Mouse (Mus musculus): ENCODE measurements at regions not wholly inside any gene's neighbourhood (a gene's known extent, or its start where the extent isn't known, plus 50 kb on each side); places are given as distances from the start of the nearest gene placed in this dataset.
"Not testable (repeated sequence)": the region's sequence is repeated elsewhere in the genome, so short reads cannot be mapped to it uniquely, and the experiment has no call there.

DNA sequence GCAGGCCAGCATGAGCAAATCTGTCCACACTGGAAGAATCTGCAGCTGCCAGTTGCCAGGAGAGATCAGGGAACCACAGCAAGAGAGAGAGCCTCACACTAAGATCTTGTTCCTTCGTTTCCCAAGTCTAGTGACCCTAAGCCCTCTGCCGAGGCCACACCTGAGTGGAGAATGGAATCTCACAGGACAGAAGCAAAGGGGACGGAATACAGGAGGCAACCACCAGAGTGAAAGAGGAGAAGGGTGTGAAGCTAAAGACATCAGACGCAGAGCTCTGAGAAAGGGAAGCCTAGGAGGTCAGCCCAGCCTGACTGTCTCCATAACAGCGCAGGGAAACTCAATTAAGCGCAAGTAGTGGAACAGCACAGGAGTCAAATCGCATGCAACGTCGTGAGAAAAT is 75.0 kb downstream of the Suds3 start:
- no peak for DNase-seq

DNA sequence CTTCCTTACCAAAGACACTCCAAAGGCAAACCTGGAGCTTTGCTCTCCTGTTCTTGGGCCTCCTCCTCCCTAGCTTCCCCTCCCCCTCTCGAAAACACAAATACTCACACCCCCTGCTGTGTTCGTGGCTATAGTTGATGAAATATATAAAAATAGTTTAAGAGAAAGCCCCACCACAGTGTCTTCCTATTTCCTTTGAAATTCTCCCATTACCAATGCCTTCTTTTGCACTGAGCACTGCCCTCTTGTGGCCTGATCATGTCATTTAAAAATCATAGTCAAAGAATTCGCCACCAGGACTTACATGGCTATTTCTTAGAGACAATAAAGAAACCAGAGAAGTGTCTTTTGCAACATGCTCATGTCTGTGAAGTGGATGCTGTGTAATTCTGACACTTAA is 78.7 kb downstream of the Suds3 start:
- peak; percentile 4 for DNase-seq

- no peak for DNase-seq
Measured at GRCm38 (mm10) chr5:117032130-117032529, 83.8 kb downstream of the Suds3 start.

- DNase-seq: no peak
Measured at GRCm38 (mm10) chr5:117025689-117026383, 90.1 kb downstream of the Suds3 start.

DNA sequence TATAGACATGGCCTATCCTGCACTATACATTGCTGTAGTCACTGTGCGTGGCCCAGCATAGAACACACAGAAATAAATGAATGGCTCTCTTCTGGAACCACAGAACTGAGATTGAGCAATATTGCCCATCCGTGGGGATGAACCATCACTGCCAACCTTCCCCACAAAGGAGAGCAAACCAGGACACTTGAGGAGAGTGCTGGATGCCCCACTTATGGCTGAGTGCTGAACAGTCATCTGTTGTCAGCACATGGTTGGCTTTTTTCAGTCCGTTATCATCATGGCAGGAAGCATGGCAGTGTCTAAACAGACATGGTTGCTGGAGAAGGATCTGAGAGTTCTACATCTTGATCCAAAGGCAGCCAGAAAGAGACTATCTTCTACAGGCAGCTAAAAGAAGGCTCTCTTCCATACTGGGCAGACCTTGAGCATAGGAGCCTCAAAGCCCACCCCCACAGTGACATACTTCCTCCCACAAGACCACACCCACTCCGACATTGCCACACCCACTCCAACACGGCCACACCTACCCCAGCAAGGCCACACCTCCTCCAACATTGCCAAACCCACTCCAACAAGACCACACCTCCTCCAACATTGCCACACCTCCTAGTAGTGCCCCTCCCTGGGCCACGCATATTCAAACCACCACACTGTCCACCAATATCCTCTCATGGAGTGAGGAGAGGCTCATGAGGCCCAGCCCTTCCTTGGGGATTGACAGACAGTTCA is 97.3 kb downstream of the Suds3 start:
- no peak for DNase-seq

GRCm38 (mm10) chr5:117011128-117011527 is 104.8 kb downstream of the Suds3 start:
- DNase-seq: no peak

DNA sequence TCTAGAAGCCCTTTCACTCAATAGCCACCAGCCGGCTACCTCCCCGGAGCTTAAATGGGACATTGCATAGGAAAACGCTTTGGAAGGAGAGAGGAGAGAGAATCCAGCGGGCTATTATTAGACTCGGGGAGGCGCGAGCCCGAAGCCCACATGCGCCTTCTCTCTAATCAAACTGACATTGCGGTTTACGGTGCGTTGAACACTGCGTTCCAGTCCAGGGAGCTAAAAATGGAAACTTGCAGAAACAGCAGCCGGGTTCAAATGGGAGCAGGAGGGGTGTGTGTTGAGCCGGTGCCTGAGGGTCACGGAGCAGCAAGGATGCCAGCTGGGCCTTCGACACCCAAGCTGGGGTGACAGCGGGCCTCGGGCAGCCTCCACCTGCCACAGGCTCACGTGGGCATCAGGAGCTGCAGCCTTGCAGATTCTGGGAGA is 115.1 kb downstream of the Suds3 start:
- DNase-seq: no peak

DNA sequence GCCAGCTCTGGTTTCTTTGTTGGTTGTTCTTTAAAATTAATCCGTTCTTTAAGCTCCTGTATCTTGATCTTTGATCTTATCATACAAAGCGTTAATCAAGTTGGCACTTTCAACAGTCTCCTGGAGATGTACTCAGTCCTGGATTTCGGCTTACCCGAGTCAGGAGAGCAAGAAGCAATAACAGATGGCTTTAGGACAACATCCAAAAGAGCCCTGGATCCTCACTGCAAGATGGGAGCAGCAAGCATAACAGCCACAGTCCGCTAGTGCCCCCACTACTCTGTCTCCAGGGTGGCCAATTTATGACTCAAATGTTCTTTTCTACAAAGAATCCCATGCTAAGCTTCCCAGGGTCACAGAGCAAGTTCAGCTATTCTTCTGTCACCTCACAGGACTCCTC is 121.4 kb downstream of the Suds3 start:
- DNase-seq: no peak

- DNase-seq: no peak
Measured at GRCm38 (mm10) chr5:116993674-116994073, 122.2 kb downstream of the Suds3 start.

DNA sequence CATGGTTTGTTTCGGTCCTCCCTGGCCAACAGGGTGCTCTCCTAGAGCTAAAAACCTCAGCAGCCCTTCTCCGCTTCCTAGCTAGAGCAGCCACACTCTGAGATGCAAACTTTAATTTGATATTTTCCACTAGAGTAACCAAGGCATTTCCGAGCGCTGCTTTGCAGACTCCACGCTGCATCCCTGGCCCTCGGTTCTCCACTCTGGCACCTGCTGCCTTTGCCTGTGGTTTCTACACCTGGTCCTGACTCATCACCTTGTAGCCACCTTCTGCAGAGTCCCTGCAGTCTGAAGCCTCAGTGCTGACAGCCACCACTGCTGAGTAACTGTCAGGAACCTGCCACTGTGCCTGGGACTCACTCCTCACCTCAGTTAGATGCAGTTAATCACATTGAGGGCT is 124.5 kb downstream of the Suds3 start:
- no peak for DNase-seq

- DNase-seq: not testable (repeated sequence)
Measured at GRCm38 (mm10) chr5:116971474-116971873, 144.4 kb downstream of the Suds3 start.

DNA sequence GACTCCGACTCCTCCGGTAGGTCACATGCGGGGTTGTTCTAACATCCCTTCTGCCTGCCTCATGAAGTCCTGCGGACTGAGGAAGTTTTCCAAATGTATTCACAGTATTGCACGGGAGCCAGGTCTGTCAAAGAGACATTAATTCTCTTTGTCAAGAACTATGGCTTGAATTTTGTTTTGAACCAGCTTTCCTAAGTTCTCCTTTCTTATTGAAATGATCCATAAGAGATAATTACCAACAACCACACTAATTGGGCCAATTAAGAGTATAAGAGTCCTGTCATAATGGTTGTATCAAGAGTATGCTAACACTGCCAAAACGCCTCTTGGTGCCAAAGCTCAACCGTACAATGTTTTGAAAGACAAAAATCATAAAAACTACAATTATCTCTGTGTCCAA is 151.7 kb downstream of the Suds3 start:
- no peak for DNase-seq

- DNase-seq: no peak
Measured at GRCm38 (mm10) chr5:116963106-116963505, 152.8 kb downstream of the Suds3 start.

GRCm38 (mm10) chr5:116960041-116960440 is 155.9 kb downstream of the Suds3 start:
- DNase-seq: no peak

GRCm38 (mm10) chr5:116958141-116958540 is 157.8 kb downstream of the Suds3 start:
- no peak for DNase-seq

DNA sequence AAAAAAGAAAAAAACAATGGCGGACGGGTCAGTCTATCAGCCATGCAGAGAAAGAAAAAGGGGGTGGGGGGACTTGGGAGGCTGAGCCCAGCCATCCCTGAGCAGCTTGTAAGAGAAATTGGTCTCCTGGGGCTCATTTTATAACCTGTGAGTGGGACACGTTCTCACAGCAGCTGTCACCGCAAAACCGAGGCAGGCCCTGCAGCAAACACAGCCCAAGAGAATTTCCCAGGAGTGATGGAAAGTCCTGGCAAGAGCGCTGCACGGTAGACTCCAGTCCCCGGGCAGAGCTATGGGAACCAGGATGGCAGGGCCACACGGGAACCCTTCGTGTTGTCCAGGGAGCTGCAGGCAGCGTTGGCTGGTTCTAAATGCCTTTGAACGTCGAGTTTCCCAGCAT is 159.3 kb downstream of the Suds3 start:
- no peak for DNase-seq

GRCm38 (mm10) chr5:116950280-116950881 is 165.5 kb downstream of the Suds3 start:
- DNase-seq: no peak

- DNase-seq: no peak
Measured at GRCm38 (mm10) chr5:116934585-116934984, 181.3 kb downstream of the Suds3 start.

DNA sequence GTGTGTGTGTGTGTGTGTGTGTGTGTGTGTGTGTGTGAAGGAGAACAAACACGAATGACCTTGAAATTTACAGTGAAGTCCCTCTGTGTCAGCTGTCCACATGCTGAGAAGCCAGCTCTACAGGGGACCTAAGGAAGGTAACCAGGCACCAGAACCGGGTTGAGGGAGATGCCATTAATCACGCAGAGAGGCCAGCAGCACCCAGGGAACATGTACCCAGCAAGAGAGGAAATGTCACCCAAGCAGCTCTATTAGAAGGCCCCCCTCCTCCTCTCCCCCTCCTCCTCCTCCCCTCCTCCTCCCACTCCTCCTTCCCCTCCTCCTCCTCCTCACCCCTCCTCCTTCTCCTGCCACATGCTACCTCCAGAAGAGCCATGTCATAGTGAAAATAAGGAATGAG is 181.8 kb downstream of the Suds3 start:
- no peak for DNase-seq

GRCm38 (mm10) chr5:116933105-116933504 is 182.8 kb downstream of the Suds3 start:
- no peak for DNase-seq

DNA sequence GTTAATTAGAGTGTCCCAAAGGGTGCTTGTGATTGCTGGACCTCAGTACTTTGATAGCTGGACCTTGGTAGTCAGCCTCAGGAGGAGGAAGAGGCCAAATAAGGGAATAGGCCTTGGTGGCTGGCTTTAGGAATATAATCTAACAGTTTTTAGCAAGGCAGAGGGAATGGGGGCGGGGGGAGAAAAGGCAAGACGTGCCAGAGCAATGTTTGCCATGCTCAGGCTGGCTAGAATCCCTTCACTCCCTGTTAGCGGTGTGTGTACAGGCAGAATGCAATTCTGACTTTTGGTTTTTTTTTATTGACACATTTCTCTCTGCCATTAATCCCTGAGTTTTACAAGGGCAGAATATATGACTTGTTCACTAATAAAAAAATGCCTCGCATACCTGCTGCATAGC is 192.2 kb downstream of the Suds3 start:
- no peak for DNase-seq

DNA sequence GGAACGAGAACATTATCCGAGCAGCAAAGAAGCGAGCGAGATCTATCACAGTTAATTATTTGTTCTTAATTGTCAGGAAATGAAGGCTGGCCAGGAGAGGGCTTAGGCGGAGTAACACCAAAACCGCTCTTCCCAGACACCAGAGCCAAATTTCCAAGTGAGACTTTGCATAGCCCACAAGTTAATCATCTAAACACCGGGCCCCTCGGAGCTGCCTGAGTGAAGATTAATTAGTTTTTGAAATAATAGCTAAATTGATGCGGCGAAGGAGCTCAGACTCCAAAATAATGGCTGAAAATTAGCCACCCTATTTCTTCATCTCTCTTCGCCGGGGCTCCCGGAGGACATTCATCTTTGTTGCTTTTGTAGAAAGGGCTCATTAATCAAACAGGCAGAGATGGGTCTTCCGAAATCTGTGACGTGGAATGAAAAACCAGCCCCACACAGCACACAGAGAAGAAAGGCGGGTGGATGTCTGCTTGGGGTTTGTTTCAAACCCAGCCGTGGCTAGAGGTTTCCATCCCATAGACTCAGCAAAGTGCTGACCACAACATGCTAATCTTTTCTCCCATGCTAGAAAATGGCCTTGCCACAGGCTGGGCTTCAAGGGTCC is 193.7 kb downstream of the Suds3 start:
- DNase-seq: no peak

DNA sequence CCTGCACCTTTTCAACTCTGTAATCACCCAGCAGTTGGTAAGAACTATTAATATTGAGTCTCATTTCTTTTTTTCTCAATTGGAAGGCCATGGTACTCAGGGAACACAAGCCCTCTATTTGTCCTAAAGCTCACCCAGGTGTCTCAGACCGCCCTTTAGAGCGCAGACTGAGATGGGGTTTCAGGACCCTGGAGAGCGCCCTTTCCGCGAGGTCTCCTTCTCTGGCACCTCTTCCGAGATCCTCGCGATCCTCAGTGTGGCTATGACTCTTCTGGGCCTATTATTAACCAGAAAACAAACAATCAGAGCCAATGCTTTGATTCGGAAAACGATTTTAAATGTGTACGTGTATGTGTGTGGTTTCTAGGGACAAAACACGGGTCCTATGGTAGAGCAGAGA is 201.0 kb downstream of the Suds3 start:
- no peak for DNase-seq

GRCm38 (mm10) chr5:116900846-116901245 is 215.1 kb downstream of the Suds3 start:
- no peak for DNase-seq
